Mouse (Mus musculus) layer of hippocampus, adult 8-10 months (tissue): ENCODE results near the gene Dvl3. TPM values are rescaled to one million over a fixed set of nuclear protein-coding genes. Genes with fewer than 3 reads are reported as not detected.
"Not testable (repeated sequence)": the region's sequence is repeated elsewhere in the genome, so short reads cannot be mapped to it uniquely, and the experiment has no call there.

Source experiments
- DNase-seq, 2 experiments: peaks; one replicate each; pipeline ENCODE4 v3.0.0; 2022; ENCODE audit warnings: low spot score in 2 of 2
- total RNA-seq, 4 experiments: library from RNA; stranded (reverse); gene quantifications; 2 replicates each; pipeline ENCODE4 v1.2.4; 2022

The Dvl3 gene
- total RNA-seq: 10 to 100 TPM; 50.2 to 61.7 (median 53.6) TPM

DNA sequence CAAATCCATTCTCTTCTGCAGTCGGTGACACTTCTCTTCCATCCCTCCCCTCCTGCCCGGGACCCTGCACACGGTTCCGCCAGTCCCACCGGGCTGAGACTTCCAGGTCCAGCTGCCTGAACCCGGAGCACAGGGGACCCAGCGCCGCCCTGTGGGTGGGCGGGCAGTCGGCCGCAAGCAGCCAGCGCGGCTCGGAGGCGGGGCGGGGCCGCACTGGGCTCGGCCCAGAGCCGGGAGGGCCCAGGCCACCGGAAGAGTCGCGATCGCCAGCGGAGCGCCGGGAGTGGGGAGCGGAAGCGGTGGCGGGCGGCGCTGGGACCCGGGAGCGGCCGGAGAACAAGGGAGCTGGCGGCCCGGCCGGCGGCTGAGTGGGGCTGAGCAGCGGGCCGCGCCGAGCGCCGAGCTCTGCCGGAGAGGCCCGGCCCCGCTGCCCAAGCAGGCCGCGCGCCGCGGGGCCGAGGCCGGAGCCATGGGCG is at the start of gene Dvl3:
TSS of gene Dvl3 (plus strand) at position 257 of the 476 bp plus-strand sequence.
- DNase-seq: peak; percentile 73 to 81

GRCm38 (mm10) chr16:20470981-20471380 is 45.8 kb upstream of the Dvl3 start:
- DNase-seq: no peak

GRCm38 (mm10) chr16:20471686-20472085 is 45.1 kb upstream of the Dvl3 start:
- no peak for DNase-seq

GRCm38 (mm10) chr16:20473748-20474147 is 43.0 kb upstream of the Dvl3 start:
- no peak for DNase-seq

- no peak for DNase-seq
Measured at GRCm38 (mm10) chr16:20474211-20474610, 42.6 kb upstream of the Dvl3 start.

DNA sequence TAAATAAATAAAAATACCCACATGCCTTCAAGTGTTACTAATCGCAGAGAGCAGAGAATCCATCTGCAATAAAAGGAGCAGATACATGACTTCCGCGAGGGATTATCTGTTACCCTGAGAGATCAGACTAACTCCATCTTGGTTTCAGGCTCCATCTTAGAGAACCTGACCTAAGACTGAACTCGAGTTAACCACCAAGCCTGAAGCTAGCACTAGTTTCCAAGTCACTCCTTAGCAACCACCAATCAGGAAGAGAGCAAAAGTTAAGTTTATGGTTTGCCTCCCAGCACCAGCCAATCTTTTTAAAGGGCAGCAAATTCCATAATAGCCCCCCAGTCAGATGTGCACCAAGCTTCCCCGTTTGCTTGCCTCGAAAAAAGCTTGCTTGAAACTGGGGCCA is 42.0 kb upstream of the Dvl3 start:
- no peak for DNase-seq

DNA sequence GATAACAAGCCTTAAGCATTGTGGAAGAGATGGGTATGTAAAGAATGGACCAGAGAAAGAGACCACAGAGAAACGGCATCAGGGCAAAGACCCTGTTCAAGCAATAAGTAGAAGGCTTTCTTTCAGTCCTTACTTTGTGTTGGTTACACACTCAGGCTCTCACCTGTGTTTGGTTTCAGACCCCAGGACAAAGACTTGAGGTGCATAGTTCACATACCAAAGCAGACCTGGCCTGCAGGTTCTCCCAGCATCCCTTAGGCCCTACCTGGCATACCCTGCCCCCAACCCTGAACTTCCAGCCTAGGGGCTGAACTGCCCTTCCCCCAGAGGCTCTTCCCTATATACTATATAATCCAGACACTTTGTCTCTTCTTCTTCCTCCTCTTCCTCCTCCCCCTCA is 41.4 kb upstream of the Dvl3 start:
- DNase-seq: no peak

- no peak for DNase-seq
Measured at GRCm38 (mm10) chr16:20476857-20477256, 39.9 kb upstream of the Dvl3 start.

- no peak for DNase-seq
Measured at GRCm38 (mm10) chr16:20477270-20477669, 39.5 kb upstream of the Dvl3 start.

- DNase-seq: no peak
Measured at GRCm38 (mm10) chr16:20478504-20478903, 38.3 kb upstream of the Dvl3 start.

DNA sequence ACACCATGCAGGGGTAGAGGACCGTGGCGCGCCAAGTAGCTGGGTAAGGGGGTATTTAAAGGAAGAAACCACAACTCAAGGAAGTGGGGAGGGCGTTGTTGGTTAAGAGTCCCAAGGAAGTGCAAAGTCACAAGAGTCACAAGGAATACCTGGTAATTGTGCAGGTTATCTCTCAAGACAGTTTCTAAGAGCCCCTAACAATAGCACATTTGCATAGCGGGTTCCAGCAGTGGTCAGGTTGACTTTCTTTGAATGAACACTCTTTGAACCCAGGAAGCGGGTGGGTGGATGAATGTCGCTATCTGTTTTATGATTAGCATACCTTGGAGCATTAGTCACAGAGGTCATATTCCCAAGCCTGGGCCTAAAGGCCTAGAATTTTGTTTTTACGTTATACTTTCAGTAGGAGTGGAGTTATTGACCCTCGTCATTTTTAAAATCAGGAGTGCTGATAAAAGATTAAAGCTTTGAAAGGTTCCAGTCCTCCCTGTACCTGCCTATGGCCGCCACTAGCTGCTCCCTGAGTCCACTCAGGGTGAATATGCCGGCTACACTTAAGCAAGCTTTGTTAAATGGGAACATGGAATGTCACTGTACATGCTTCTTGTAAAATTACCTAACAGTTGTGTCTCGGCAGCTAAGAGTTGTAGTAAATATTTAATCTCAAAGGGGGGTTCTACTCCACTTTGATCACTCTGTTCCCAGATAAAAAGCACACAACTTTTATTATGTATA is 37.6 kb upstream of the Dvl3 start:
- not testable (repeated sequence) for DNase-seq

DNA sequence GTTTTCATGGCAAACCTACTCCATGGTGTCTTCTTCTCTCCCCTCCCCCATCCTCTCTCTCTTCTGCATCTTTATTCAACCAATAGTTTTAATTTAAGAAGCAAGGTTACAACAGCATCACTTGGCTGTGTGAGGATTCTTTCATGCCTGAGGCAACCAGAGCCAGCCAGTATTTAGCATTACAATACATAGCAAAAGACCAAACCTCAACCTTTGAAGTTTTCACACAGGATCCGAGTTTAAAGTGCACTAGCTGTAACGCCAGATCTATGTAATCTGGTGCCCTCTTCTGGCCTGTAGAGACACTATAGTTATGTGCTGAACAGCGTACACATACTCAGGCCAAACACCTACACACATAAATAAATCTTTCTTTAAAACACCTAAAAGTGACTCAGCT is 36.7 kb upstream of the Dvl3 start:
- no peak for DNase-seq

- no peak for DNase-seq
Measured at GRCm38 (mm10) chr16:20481746-20482145, 35.0 kb upstream of the Dvl3 start.

DNA sequence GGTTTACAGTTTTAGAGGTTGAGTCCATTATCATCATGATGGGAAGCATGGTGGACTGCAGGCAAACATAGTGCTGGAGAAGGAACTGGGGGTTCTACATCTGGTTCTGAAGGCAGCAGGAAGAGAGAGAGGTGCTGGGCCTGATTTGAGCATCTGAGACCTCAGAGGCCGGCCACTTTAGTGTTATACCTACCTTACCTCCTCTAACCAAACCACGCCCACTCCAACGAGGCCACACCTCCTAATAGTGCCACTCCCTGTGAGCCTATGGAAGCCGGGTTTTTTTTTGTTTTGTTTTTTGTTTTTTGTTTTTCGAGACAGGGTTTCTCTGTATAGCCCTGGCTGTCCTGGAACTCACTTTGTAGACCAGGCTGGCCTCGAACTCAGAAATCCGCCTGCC is 33.1 kb upstream of the Dvl3 start:
- DNase-seq: not testable (repeated sequence)

- DNase-seq: no peak
Measured at GRCm38 (mm10) chr16:20485061-20485460, 31.7 kb upstream of the Dvl3 start.

GRCm38 (mm10) chr16:20486048-20486447 is 30.7 kb upstream of the Dvl3 start:
- no peak for DNase-seq

- no peak for DNase-seq
Measured at GRCm38 (mm10) chr16:20488151-20488550, 28.6 kb upstream of the Dvl3 start.

GRCm38 (mm10) chr16:20488751-20489150 is 28.0 kb upstream of the Dvl3 start:
- DNase-seq: not testable (repeated sequence)

DNA sequence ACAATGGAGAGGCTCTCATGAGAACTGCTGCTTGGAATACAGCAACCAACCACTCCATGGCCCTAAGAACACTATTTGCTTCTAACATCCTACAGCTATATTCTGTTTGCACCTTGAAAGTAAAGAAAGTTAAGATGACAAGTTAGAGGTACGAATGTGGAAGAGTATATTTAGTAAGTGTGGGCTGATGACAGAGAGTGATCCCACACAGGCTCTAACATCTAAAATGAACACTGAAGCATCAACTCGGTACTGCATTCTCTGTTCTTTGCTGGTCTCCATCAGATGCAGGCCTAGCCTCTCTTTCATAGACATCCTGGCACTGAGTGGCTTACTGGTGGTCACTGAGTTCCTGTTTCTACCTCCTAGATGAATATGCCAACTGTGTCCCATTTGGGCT is 27.5 kb upstream of the Dvl3 start:
- DNase-seq: no peak

GRCm38 (mm10) chr16:20490581-20490980 is 26.2 kb upstream of the Dvl3 start:
- no peak for DNase-seq

DNA sequence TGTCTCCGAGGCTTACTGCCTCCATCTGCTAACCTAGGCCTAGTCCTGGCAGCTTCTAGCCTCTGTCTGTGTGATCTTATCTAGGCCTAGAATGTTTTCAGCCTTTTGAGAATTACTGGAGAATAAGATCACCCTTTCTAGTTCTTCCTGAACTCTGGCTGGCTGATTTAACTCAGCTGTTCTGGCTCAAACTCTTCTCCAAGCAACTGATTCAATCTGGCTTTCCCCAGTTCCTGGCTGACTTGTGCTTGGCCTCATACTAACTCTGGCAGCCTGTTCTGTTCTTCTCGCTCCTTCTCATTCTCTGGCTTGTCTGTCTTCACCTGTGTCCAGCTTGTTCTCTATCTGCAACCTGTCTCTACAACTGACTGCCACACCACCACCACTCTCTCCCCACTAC is 25.5 kb upstream of the Dvl3 start:
- no peak for DNase-seq

DNA sequence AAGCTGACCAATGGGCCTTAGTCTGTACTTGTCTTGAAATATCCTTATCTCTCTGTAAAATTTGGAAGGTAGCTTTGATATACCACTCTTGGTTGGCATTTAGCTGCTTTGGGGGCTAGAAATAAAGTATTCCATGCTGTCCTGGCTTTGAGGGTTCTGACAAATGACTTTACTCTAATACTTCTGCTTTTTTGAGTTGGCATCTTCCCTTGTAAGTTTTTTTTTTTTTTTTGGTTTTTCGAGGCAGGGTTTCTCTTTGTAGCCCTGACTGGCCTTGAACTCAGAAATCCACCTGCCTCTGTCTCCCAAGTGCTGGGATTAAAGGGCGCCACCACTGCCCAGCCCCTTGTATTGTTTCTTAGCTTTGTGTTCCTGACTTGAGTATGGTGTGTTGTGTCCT is 23.3 kb upstream of the Dvl3 start:
- DNase-seq: no peak
